Mouse (Mus musculus) cerebellum, adult 18-20 months (tissue): ENCODE data around the gene Nsg2.

Experiments
- DNase-seq, 2 experiments: peaks; one replicate each; pipeline ENCODE4 v3.0.0; 2021

The Nsg2 gene

DNA sequence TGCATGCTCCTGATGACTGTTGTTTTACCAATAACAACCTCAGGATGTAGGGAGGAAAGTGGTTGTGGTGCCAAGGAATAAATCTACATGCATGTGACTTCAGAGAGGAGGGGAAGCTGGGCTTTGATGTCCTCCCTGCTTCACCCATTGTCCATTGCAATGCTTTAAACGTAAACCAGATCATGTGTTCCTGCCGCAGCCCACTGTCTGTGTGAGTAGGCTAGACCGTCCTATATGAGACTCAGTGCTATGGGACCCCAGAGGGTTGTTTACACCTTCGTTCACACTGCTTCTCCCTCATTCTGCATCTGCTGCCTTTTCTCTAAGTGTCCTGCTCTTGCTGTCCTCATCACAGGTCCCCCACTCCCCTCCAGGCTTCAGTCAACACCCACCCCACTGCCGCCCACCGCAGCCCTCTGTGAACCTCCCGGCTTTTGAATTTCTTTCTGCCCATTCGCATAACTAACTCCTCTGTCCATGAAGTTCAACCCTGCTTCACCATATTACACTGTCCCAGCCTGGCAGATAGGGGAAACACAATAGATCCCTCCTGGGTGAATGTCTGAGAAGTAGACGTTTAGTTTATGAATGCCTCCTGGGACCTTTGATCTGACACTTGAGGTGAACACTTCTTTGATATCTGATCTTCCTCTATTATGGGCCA, 87.6 kb downstream of the Nsg2 start:
- DNase-seq, result no peak

DNA sequence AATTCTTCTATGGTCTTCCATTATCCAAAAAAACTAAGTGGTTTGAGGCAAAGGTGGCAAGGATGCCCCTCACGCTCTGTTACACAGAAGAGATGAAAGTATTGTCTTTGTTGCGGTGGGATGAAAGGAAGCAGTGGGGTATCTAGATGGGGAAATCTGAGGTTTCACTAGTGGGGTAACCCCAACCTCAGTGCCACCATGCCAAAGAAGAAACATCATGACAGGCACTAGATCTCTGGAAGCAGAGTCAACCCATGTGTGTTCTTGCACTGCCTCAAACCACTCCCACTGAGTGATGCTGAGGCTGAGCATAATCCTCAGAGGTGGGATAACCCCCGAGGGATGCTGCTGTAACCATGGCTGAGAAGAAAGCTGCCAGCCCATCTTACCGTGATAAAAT, 95.5 kb downstream of the Nsg2 start:
- DNase-seq, result no peak

DNA sequence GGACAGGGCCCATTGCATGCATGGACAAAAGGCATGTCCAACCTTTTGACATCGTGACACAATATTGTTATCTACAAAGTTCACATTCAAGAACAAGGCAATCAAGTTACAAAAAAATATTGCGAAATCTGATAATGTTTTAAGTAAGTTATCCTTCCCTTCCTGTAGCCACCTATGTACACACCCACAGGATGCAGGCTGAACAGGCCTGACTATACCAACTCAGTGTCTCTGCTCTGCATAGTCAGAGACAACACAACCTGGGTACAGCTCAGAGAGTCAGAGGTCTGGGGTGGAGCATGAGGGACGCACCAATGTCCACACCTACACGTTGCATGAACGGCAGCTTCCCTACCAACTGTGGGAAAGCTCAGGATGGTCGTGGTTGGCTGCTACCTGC, 96.1 kb downstream of the Nsg2 start:
- no peak for DNase-seq

DNA sequence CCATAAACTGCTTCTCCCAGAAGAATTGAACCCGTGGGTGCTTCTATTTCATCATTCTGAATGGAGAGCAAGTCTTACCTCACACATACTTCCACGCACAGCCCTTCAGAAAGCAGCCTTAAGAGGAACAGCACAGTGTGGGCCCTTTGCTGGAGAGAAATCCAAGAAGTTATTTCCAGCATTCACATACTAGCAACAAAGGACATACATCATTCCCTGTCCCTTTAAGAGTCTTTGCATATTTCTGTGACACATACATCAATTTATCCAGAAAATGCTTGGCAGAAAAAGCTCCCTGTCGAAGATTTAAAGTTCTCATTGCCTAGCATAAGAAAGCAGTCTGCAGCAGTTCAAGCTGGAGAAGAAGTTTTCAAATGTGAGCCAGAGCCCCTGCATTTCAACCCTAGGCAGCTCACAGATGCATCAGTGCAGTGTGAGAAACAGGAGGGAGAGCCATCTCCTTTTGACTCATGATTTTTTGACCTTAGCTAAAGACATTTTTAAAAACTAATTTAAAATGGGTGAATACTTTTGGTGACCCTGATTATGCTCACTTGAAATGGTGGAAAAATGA, 100.9 kb downstream of the Nsg2 start:
- DNase-seq, result no peak

DNA sequence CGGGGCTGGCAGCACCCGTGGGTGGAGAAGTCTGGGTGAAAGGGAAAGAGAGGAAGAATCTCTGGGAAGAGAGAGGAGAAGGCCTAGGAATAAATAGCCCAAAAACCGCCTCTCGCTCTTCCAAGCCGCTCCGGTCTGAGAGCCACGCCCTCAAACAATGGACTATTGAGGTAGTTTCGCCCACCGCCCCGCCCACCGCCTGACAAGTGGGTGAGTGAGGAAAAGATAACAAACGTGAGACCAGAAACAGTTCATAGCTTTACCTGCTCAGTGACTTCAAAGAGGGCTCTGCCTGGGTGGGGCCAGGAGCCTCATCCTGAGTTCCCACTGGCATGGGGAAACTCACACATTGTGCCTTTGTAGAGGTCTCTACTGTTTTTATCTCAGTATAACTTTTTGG, 102.7 kb downstream of the Nsg2 start:
- DNase-seq, result no peak

DNA sequence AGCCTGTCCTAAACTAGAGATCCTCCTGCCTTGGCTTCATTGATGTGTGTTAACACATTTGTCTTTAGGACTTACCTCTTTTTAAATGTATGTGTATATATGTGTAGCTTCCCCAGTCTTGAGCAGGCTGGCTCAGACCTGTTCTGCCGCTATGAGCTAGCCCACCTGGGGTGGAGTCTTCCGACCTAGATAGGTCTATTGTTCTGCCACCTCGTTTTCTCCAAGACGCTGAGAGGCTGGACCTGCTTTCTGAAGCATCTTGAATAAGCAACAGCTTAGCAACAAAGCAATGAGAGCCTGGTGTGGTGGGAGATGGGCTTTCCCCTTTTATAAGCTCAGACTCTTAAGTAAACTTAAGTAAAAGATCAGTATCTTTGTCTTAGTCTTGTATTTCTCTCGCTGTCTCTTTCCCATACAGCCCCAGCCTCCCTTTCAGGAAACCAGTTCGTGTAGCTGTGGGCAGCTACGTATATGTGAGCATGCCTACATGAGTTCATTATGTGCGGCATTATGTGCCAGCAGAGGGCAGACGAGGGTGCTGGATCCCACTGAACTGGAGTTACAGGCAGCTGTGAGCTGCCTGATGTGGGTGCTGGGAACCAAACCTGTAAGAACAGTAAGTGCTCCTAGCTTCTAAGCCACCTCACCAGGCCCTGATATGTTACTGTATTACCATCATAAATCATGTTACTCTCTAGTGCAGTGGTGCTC, 104.3 kb downstream of the Nsg2 start:
- no peak for DNase-seq

DNA sequence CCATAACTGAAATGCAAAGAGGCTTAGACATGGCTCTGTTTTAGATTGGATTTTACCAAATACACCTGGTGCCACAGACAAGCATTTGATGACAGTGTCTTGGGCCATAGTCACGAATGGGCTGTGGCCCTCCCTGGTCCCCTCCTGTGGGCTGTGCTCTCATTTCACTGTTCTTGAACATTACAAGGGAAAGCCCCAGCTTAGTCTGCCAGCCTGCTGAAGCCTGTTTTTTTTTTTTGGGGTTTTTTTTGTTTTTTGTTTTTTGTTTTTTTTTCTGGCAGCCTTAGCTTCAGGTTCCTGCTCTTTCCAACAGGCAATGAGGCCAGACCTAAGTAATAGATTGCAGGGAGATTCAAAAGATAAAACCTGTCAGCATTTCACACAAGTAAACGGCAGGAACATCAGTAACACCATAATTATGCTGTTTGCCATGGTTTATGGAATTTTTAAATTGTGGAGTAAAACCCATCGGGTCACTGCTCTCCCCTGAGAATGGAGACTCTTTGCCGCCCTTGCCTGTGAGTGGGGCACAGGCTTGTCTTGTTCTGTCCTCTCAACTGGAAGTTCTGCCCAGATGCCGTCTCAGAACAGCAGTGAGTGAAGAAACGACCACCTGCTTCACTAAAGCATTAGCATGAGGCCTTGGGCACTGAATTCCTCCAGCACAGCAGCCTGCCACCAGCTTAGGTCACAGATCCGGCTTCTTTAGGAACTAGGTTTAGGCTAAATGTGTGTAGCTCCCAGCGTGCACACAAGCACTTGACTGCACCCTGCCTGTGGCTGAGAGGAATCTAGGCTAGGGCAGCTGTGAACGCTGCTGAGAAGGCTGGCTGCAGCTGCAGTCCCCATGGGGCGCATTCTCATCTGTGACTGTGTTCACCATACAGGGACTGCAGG, 105.7 kb downstream of the Nsg2 start:
- no peak for DNase-seq

DNA sequence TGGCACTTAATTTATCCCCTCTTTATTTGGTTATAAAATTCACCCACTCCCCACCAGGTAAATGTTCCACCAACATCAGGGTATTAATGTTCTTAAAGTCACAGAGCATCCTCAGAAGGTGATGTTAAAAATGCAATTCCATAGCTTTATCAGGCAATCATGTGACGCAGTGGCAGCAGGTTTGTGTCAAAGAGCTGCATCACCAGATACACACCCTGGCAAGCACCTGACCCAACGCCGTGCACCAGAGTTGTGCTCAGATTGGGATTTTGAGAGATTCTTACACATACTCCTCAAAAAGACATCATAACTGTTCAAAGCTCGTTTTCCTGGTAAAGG, 106.4 kb downstream of the Nsg2 start:
- no peak for DNase-seq

DNA sequence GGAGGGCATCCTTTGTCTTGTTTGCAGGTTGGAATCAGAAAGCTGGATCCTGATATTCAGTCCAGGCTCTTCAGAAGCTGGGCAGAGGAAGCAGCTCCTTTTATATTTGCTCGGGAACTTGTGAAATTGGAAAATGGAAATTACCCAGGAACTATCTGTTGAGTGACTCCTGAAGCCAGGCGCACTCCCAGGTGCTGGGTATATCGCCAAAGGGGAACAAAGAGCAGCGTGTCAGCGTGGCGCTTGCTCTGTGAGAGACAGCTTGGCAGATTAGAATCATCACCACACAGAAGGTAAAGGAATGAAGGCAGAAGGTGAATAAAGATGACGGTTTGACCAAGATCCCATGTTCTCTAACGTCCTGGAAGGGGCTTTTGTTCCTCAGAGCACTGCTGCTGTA, 108.2 kb downstream of the Nsg2 start:
- no peak for DNase-seq
